Mouse (Mus musculus) MEL (cell line): ENCODE measurements around the gene Spo11. TPM values are rescaled to one million over a fixed set of nuclear protein-coding genes. Genes with fewer than 3 reads are reported as not detected.

Experiments
- DNase-seq: peaks from one replicate; pipeline ENCODE4 v3.0.0; 2011; ENCODE audit warnings: low read depth, low spot score
- H3K27ac ChIP-seq: 2 replicates; pipeline ENCODE4 v1.5.1; 2012; ENCODE audit warnings: low read depth, mild to moderate bottlenecking, control low read depth, low read length, moderate library complexity; ENCODE audit not compliant: control insufficient read depth
- H3K27me3 ChIP-seq, 2 experiments: fragments of 150-350 bp in 1 of 2; sonication (generic) in 1 of 2; 2 replicates each; pipeline ENCODE4 v1.6.1; 2012; ENCODE audit warnings: low read length in 2 of 2, mild to moderate bottlenecking in 2 of 2, improper control_type of control experiment in 1 of 2, moderate library complexity in 1 of 2; ENCODE audit not compliant: insufficient read depth in 2 of 2, control insufficient read depth in 1 of 2
- H3K36me3 ChIP-seq, 2 experiments: 2 replicates each; pipeline ENCODE4 v1.6.1; 2012 to 2014; ENCODE audit warnings: low read length in 2 of 2, improper control_type of control experiment in 1 of 2, inconsistent platforms in 1 of 2, mild to moderate bottlenecking in 1 of 2; ENCODE audit not compliant: insufficient read depth in 2 of 2, control insufficient read depth in 1 of 2
- H3K4me1 ChIP-seq, 2 experiments: fragments of 150-350 bp in 1 of 2; sonication (generic) in 1 of 2; 2 replicates each; pipeline ENCODE4 v1.6.1; 2012; ENCODE audit warnings: low read length in 2 of 2, improper control_type of control experiment in 1 of 2, mild to moderate bottlenecking in 1 of 2; ENCODE audit not compliant: insufficient read depth in 2 of 2, control insufficient read depth in 1 of 2
- H3K4me3 ChIP-seq, 2 experiments: fragments of 150-350 bp in 1 of 2; sonication (generic) in 1 of 2; 2 replicates each; pipeline ENCODE4 v1.5.1; 2012; ENCODE audit warnings: low read depth in 2 of 2, low read length in 2 of 2, mild to moderate bottlenecking in 2 of 2, moderate library complexity in 2 of 2, control low read depth in 1 of 2, improper control_type of control experiment in 1 of 2; ENCODE audit not compliant: control insufficient read depth in 1 of 2, insufficient read depth in 1 of 2
- H3K79me2 ChIP-seq: 2 replicates; pipeline ENCODE4 v1.6.1; 2012; ENCODE audit warnings: mild to moderate bottlenecking, low read length, moderate library complexity; ENCODE audit not compliant: control insufficient read depth, poor library complexity, insufficient read depth
- H3K9ac ChIP-seq: 2 replicates; pipeline ENCODE4 v1.6.1; 2012; ENCODE audit warnings: low read depth, mild to moderate bottlenecking, control low read depth, low read length, moderate library complexity; ENCODE audit not compliant: control insufficient read depth, poor library complexity, severe bottlenecking
- H3K9me3 ChIP-seq: fragments of 150-350 bp; sonication (generic); replicated peaks from 2 replicates; pipeline ENCODE4 v1.6.1; 2012; ENCODE audit warnings: mild to moderate bottlenecking, low read length, improper control_type of control experiment, moderate library complexity; ENCODE audit not compliant: insufficient read depth
- CHD1 ChIP-seq: IDR thresholded peaks from 2 replicates; pipeline ENCODE4 v1.6.1; 2012; ENCODE audit warnings: low read depth, mild to moderate bottlenecking, inconsistent platforms, low read length, improper control_type of control experiment
- CTCF ChIP-seq, 3 experiments: IDR thresholded peaks in 2 of 3; conservative IDR thresholded peaks in 1 of 3; 2 replicates each; pipeline ENCODE4 v1.5.1; 2011 to 2012; ENCODE audit warnings: low read length in 3 of 3, low read depth in 2 of 3, mild to moderate bottlenecking in 2 of 3, improper control_type of control experiment in 1 of 3, inconsistent platforms in 1 of 3, mixed read lengths in 1 of 3, moderate library complexity in 1 of 3; ENCODE audit not compliant: control insufficient read depth in 1 of 3, insufficient read depth in 1 of 3, poor library complexity in 1 of 3, severe bottlenecking in 1 of 3
- ELF1 ChIP-seq: IDR thresholded peaks from 2 replicates; pipeline ENCODE4 v1.6.1; 2014; ENCODE audit warnings: low read depth, mild to moderate bottlenecking, inconsistent platforms, low read length, improper control_type of control experiment, moderate library complexity
- EP300 ChIP-seq, 2 experiments: IDR thresholded peaks; 2 replicates each; pipeline ENCODE4 v1.6.1; 2011; ENCODE audit warnings: improper control_type of control experiment in 2 of 2, low read length in 2 of 2, low read depth in 1 of 2, mild to moderate bottlenecking in 1 of 2
- ETS1 ChIP-seq: IDR thresholded peaks from 2 replicates; pipeline ENCODE4 v1.6.1; 2012; ENCODE audit warnings: low read depth, mild to moderate bottlenecking, inconsistent platforms, low read length, improper control_type of control experiment, moderate library complexity
- GABPA ChIP-seq: IDR thresholded peaks from 2 replicates; pipeline ENCODE4 v1.6.1; 2012; ENCODE audit warnings: low read depth, mild to moderate bottlenecking, inconsistent platforms, low read length, improper control_type of control experiment, moderate library complexity
- GATA1 ChIP-seq: IDR thresholded peaks from 2 replicates; pipeline ENCODE4 v1.6.1; 2011; ENCODE audit warnings: low read depth, low read length, improper control_type of control experiment
- HCFC1 ChIP-seq: IDR thresholded peaks from 2 replicates; pipeline ENCODE4 v1.6.1; 2012; ENCODE audit warnings: low read depth, mild to moderate bottlenecking, inconsistent platforms, low read length, improper control_type of control experiment, moderate library complexity
- JUND ChIP-seq: IDR thresholded peaks from 2 replicates; pipeline ENCODE4 v1.6.1; 2011; ENCODE audit warnings: low read depth, mild to moderate bottlenecking, improper control_type of control experiment, low read length
- MAX ChIP-seq: IDR thresholded peaks from 2 replicates; pipeline ENCODE4 v1.6.1; 2011; ENCODE audit warnings: low read length, improper control_type of control experiment
- MAZ ChIP-seq: IDR thresholded peaks from 2 replicates; pipeline ENCODE4 v1.6.1; 2012; ENCODE audit warnings: low read depth, mild to moderate bottlenecking, inconsistent platforms, low read length, improper control_type of control experiment
- MEF2A ChIP-seq: IDR thresholded peaks from 2 replicates; pipeline ENCODE4 v1.6.1; 2014; ENCODE audit warnings: low read depth, mild to moderate bottlenecking, inconsistent platforms, low read length, improper control_type of control experiment; ENCODE audit not compliant: poor library complexity, insufficient replicate concordance, severe bottlenecking; ENCODE audit errors: extremely low read depth
- MXI1 ChIP-seq: IDR thresholded peaks from 2 replicates; pipeline ENCODE4 v1.6.1; 2011; ENCODE audit warnings: mild to moderate bottlenecking, low read depth, low read length, improper control_type of control experiment
- MYB ChIP-seq: IDR thresholded peaks from 2 replicates; pipeline ENCODE4 v1.6.1; 2011; ENCODE audit warnings: mild to moderate bottlenecking, low read depth, low read length, improper control_type of control experiment
- MYC ChIP-seq: IDR thresholded peaks from 2 replicates; pipeline ENCODE4 v1.6.1; 2011; ENCODE audit warnings: low read depth, mild to moderate bottlenecking, low read length, improper control_type of control experiment, moderate library complexity
- NELFE ChIP-seq: IDR thresholded peaks from 2 replicates; pipeline ENCODE4 v1.6.1; 2011; ENCODE audit warnings: low read depth, low read length, improper control_type of control experiment
- POLR2AphosphoS2 ChIP-seq: IDR thresholded peaks from 2 replicates; pipeline ENCODE4 v1.6.1; 2011; ENCODE audit warnings: low read length, improper control_type of control experiment
- POLR2AphosphoS5 ChIP-seq: IDR thresholded peaks from 2 replicates; pipeline ENCODE4 v1.6.1; 2012; ENCODE audit warnings: low read depth, borderline replicate concordance, mild to moderate bottlenecking, inconsistent platforms, low read length, moderate library complexity, mixed read lengths
- RCOR1 ChIP-seq: IDR thresholded peaks from 2 replicates; pipeline ENCODE4 v1.6.1; 2012; ENCODE audit warnings: low read depth, mild to moderate bottlenecking, inconsistent platforms, low read length, improper control_type of control experiment
- SIN3A ChIP-seq: IDR thresholded peaks from 2 replicates; pipeline ENCODE4 v1.6.1; 2012; ENCODE audit warnings: low read length, improper control_type of control experiment, inconsistent platforms
- TAL1 ChIP-seq: IDR thresholded peaks from 2 replicates; pipeline ENCODE4 v1.6.1; 2012; ENCODE audit warnings: mild to moderate bottlenecking, inconsistent platforms, low read length, moderate library complexity, mixed read lengths
- TBP ChIP-seq: IDR thresholded peaks from 2 replicates; pipeline ENCODE4 v1.8.0; 2011; ENCODE audit warnings: low read depth, low read length, improper control_type of control experiment
- TCF12 ChIP-seq: IDR thresholded peaks from 2 replicates; pipeline ENCODE4 v1.6.1; 2014; ENCODE audit warnings: low read depth, mild to moderate bottlenecking, inconsistent platforms, low read length, improper control_type of control experiment, moderate library complexity
- USF1 ChIP-seq: IDR thresholded peaks from 2 replicates; pipeline ENCODE4 v1.6.1; 2014; ENCODE audit warnings: low read depth, mild to moderate bottlenecking, inconsistent platforms, low read length, improper control_type of control experiment, moderate library complexity
- ZC3H11A ChIP-seq: IDR thresholded peaks from 2 replicates; pipeline ENCODE4 v1.6.1; 2012; ENCODE audit warnings: low read depth, mild to moderate bottlenecking, inconsistent platforms, low read length, improper control_type of control experiment
- polyA plus RNA-seq, 2 experiments: library from polyadenylated mRNA; stranded (reverse) in 1 of 2; unstranded in 1 of 2; fragments of >175 nt in 1 of 2; fragments of >200 nt in 1 of 2; gene quantifications; 2 replicates each; pipeline versions ENCODE4 v1.2.1 to v1.2.4; 2012; ENCODE audit warnings: low replicate concordance in 2 of 2, low read depth in 1 of 2; ENCODE audit not compliant: insufficient read length in 2 of 2, insufficient read depth in 1 of 2, missing spikeins in 1 of 2
- total RNA-seq: library from RNA; depleted of rRNA; stranded (reverse); fragments of 300-350 nt; gene quantifications from 2 replicates; pipeline ENCODE4 v1.2.3, GENCODE M21; 2012

The Spo11 gene
- total and polyA plus RNA-seq, 3 experiments: not detected

GRCm38 (mm10) chr2:173023371-173023851 is 45.9 kb downstream of the Spo11 start:
- H3K36me3 ChIP-seq: peaks cover 7 to 39% of the 10 kb centered on the region in 2 experiments; a peak in 3 of 4 replicates
- H3K27me3 ChIP-seq: no peaks in the 10 kb centered on the region
- peak overlapping the region; percentile 82 to 99 for H3K4me3 ChIP-seq
- H3K79me2 ChIP-seq: peaks cover 55% of the 10 kb centered on the region
- peak overlapping the region; percentile 80 for H3K9ac ChIP-seq
- no peaks in the 10 kb centered on the region for H3K9me3 ChIP-seq
- H3K27ac ChIP-seq: no peak overlapping the region
- DNase-seq: peak; percentile 34
- TF ChIP-seq GATA1 (peak; percentile 35; the same call in 1 of the 2 replicates), POLR2AphosphoS5 (0 out of 2 replicates have a peak, but pooled peaks have one; percentile 5), ETS1 (no peak), MYB (no peak), NELFE (no peak), POLR2AphosphoS2 (no peak), GABPA (no peak), MEF2A (no peak), MYC (peak; percentile 43; the same call in 1 of the 2 replicates), RCOR1 (no peak), TBP (no peak), TAL1 (peak; percentile 50), USF1 (no peak), SIN3A (0 out of 2 replicates have a peak, but pooled peaks have one; percentile 19), MAX (peak; percentile 41; the same call in 1 of the 2 replicates), JUND (no peak), TCF12 (no peak)
- peaks cover 10 to 53% of the 10 kb centered on the region in 2 experiments for H3K4me1 ChIP-seq

- Histone ChIP-seq H3K36me3 (peaks cover 7 to 33% of the 10 kb centered on the region in 2 experiments; a peak in 3 of 4 replicates), H3K9me3 (no peaks in the 10 kb centered on the region), H3K9ac (peak overlapping the region; percentile 80), H3K79me2 (peaks cover 60% of the 10 kb centered on the region), H3K4me3 (peak overlapping the region; percentile 82 to 99; a peak in 3 of 4 replicates), H3K27me3 (no peaks in the 10 kb centered on the region)
- DNase-seq: no peak
- TF ChIP-seq ZC3H11A (no peak), GATA1 (no peak), JUND (no peak), MEF2A (no peak), HCFC1 (no peak), MAX (no peak), GABPA (no peak), ELF1 (no peak), EP300 (IDR thresholded peaks at IDR 0.05; ENCODE audit: low read depth in 1 of 2, low read length in 2 of 2) (no peak), POLR2AphosphoS2 (no peak), ETS1 (no peak), CHD1 (no peak), POLR2AphosphoS5 (no peak), MYC (no peak), MXI1 (no peak), MAZ (no peak), CTCF (IDR thresholded peaks at IDR 0.05 in 2 of 3, conservative IDR thresholded peaks at IDR 0.05 in 1 of 3; ENCODE audit: control insufficient read depth in 1 of 3, insufficient read depth in 1 of 3, low read depth in 2 of 3, low read length in 3 of 3, poor library complexity in 1 of 3, severe bottlenecking in 1 of 3) (no peak)
- TF ChIP-seq, all 39 proteins: peak for 0
- Histone ChIP-seq H3K4me1 (peaks cover 6 to 47% of the 10 kb centered on the region in 2 experiments), H3K27ac (no peak overlapping the region)
These were observed 46.5 kb downstream of the Spo11 start for GRCm38 (mm10) chr2:173023966-173024365.
